Mouse (Mus musculus) right cerebral cortex, postnatal 4 days (tissue): ENCODE results near the gene Slx.
"Not testable (repeated sequence)": the region's sequence is repeated elsewhere in the genome, so short reads cannot be mapped to it uniquely, and the experiment has no call there.

ENCODE experiments used
- DNase-seq: peaks from one replicate; pipeline ENCODE4 v3.0.0-alpha.2; 2022

The Slx gene

GRCm38 (mm10) chrX:26545465-26545864, at the start of gene Slx:
Gene Slx (minus strand): TSS chrX:26545565.
- not testable (repeated sequence) for DNase-seq
